Mouse (Mus musculus) splenic B cell, adult 2 months (primary cell): ENCODE results near the gene Syngr2.

ENCODE experiments used
- DNase-seq: peaks from one replicate; pipeline ENCODE4 v3.0.0-alpha.2; 2011; ENCODE audit warnings: low read depth, low spot score
- H3K27me3 ChIP-seq: 2 replicates; pipeline ENCODE4 v1.6.1; 2012; ENCODE audit warnings: mild to moderate bottlenecking, low read length, moderate library complexity, mixed read lengths; ENCODE audit not compliant: control insufficient read depth, poor library complexity, insufficient read depth, severe bottlenecking
- H3K36me3 ChIP-seq: 2 replicates; pipeline ENCODE4 v1.6.1; 2012; ENCODE audit warnings: mild to moderate bottlenecking, low read length, moderate library complexity, mixed read lengths; ENCODE audit not compliant: control insufficient read depth, poor library complexity, insufficient read depth, severe bottlenecking

Syngr2 gene

DNA sequence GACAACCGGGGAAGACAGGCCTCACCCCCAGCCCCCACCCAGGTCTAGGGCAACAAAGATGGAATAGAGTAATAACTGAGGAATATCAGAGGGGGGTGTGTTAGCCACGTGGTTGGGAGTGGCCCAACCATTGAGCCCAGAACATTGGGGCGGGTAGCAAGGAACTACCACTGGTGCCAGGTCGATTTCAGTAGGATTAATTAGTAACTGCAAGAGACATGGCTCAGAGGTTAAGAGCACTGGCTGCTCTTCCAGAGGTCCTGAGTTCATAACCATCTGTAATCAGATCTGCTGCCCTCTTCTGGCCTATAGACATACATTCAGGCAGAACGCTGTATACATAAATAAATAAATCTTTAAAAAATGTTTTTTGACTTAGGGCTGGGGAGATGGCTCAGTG, 37.2 kb downstream of the Syngr2 start:
- no peaks in the 10 kb centered on the region for H3K27me3 ChIP-seq
- peak; percentile 55 for DNase-seq
- H3K36me3 ChIP-seq, result no peaks in the 10 kb centered on the region

DNA sequence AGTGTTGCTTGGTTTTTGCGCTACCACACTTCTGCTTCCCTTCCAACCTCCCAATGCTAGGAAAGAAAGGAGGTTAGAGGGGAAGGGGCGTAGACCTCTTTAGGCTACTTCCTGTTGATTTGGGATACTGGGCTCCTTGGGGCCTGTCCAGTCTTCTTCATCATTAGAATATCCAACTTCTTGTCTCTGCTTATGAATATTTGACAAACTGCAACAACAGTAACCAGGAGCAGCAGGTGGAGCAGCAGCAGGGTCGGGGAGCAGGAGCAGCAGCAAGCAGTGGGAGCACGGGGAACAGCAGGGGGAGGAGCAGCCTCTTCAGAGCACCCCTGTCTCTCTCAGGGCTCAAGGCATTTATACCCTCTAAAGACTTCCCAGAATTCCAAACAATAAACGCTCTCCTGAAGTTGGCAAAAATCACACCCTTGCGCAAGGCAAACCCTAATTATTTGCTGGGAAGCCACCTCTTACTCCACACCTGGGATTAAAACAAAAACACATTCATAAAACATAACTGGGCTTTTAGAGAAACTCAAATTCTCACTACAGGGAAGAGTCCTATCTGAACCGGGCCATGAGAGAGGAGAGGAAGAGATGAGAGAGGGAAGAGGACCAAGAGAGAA, 38.2 kb downstream of the Syngr2 start:
- Histone ChIP-seq H3K27me3 (no peaks in the 10 kb centered on the region), H3K36me3 (no peaks in the 10 kb centered on the region)
- DNase-seq, result no peak

DNA sequence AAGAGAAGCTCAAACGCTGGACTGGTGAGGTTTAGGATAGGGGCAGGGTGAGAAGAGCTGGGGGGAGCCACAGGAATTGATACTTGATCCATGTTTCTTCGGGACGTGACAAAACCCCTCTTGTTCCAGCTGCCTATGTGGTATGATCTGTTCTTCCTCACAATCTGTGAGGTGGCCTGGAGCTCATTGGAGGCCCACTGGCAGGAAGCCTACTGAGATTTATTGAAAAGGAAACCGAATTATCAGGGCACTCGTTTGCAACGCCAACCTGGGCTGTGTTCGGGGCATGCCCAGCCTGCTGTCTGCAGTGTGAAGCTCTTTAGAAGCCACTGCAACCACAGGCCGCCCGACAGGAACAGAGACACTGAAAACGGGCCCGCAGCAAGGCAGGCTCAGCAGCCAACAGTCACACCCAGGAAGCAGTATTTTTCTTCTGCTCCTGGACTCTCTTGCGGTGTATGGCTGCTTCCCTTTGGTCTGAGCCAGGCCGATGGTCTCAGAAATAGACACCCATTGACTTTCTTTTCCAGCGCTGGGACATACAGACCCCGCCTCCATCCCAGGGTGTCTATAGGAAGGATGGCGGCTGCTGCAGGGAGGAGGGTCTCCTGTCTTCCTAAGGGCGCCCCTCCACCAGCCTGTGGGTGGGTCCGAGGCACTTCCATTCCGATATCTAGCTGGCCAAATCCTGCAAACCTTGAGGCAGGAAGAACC, 39.0 kb downstream of the Syngr2 start:
- no peaks in the 10 kb centered on the region for H3K27me3 ChIP-seq
- DNase-seq, result peak; percentile 47
- H3K36me3 ChIP-seq, result no peaks in the 10 kb centered on the region

DNA sequence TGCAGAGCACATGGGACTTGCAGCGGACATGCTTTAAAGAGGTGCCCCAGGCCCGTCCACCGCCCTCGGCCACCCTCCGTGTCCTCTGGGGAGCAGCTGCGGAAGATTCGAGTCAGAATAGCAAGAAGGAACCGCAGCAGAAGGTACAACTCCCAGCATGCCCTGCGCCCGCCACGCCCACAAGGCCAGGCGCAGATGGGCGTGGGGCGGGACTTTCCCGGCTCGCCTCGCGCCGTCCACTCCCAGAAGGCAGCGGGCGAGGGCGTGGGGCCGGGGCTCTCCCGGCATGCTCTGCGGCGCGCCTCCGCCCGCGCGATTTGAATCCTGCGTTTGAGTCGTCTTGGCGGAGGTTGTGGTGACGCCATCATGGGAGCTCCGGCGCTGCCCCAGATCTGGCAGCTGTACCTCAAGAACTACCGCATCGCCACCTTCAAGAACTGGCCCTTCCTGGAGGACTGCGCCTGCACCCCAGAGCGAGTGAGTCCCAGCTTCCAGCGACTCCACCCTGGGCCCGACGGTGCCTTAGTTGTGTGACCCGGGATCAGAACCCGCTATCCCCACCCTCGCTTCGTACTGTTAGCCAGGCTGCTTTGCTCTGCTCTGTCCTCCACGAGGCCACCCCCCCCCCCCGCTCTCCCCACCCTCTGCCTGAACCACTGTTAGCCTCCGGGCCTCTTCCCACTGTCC, 39.7 kb downstream of the Syngr2 start, which contains the start of gene Birc5:
Birc5 (plus strand) TSS at position 267 of the 687 bp plus-strand sequence.
- DNase-seq, result peak; percentile 98
- no peaks in the 10 kb centered on the region for H3K36me3 ChIP-seq
- H3K27me3 ChIP-seq, result no peaks in the 10 kb centered on the region

DNA sequence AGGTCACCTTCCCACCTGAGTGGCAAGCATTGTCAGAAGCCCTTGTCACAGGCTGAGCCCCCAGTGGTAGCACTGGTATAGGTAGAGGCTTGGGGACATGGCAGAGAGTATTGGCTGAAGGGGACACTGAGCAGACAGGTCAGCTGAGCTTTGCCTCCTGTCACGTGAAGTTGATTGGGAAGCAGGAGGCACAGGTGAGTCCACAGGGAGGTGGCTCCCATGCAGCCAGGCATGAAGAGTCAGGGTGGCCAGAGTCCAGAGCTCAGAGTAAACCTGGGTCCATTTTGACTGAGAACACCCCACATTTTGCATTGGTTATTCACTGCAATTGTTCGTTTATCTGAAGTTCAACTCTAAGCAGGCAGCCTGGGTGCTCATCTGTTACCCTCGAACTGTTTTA, 43.4 kb downstream of the Syngr2 start:
- no peak for DNase-seq
- H3K27me3 ChIP-seq, result no peaks in the 10 kb centered on the region

DNA sequence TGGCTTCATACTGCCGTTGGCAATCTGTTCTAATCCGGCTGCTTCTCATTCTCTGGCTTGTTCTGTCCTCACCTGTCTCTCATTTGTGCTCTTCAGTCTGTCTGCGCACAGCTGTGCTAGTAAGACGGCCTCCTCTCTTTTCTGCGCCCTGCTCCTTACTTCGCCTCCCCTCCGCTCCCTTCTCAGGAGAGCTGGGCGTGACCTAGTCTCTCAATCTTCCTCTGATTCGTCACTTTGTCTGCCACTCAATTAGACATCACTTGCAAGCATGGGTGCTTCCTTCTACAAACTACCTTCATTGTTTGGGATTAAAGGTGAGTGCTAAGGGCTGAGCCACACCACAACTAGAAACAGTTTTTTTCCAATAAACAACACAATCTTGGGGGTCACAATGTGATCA, 44.8 kb downstream of the Syngr2 start:
- Histone ChIP-seq H3K36me3 (no peaks in the 10 kb centered on the region), H3K27me3 (no peaks in the 10 kb centered on the region)
- DNase-seq, result no peak

More for the DNA sequence above, 43.4 kb downstream of the Syngr2 start:
- no peaks in the 10 kb centered on the region for H3K36me3 ChIP-seq

DNA sequence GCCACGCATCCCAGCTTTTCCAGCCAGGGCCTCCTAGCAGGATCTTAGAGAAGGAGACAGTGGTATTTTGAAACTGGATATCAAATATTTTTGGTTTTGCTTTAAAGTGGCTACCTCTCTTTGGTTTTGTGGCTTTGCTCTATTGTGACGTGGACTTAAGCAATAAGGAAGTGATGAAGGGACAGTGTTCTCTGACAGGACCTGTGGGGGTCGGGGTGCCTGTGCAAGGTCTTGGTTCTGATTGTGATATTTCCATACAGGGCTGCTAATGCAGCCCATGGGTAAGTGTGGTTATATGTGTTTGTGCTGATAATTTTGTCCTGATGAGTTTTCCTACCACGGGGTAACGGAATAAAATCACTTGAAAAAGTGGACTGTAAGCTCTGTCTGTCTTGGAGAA, 45.9 kb downstream of the Syngr2 start:
- no peaks in the 10 kb centered on the region for H3K27me3 ChIP-seq
- no peaks in the 10 kb centered on the region for H3K36me3 ChIP-seq
- DNase-seq, result no peak

DNA sequence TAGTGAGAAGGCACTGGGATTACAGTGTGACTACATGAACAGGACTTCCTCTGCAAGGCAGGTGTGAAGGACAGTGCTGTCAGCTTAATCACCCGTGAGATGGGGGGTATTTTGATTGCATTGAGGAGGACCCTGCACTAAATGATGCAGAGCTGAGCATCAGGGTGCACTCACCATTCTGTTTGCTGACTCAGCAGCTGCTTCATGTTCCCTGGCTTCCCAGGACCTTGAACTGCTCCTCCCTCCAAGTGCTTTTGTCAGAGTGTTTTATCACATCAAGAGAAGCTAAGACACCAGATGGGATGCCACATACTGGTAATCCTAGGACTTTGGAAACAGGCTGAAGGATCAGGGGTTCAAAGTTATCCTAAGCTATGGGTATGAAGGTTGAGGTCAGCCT, 46.5 kb downstream of the Syngr2 start:
- no peaks in the 10 kb centered on the region for H3K27me3 ChIP-seq
- no peaks in the 10 kb centered on the region for H3K36me3 ChIP-seq
- DNase-seq, result no peak

DNA sequence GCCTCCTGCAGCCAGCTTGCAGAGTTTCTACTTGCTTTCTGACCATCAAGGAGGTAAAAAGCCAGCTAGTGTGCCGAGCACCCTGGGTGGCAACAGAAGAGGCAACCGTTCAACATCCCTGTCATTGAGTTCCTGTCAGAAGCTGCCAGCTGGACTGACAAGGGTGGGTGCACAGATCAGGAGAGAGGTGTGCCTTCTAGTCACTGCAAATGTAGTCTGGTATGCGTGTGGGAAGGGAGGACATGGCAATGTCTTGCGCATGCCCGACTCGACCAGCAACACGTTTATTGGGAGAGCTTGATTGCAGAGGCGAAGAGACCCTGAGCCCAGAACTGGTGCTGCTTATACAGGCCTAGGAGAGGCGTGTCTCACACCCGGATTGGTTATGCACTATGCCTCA, 48.0 kb downstream of the Syngr2 start:
- no peaks in the 10 kb centered on the region for H3K36me3 ChIP-seq
- no peaks in the 10 kb centered on the region for H3K27me3 ChIP-seq
- no peak for DNase-seq

DNA sequence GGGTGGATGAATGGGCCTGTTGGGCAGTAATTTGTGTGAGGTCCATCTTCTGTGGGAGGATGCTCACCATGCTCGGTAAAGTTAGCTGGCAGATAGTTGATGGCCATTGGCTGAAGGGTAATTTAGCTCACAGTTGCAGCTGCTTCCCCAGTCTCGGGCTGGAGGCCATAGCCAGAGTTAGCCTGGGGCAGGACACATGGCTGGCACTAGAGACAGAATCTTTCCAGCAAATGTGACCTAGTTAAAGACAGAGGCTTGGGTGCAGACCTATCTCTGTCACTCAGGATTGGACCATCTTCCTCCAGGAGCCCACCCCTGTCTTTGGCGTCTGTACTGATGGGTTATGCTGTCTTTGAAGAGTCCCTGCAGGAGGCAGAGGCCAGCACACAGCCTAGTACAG, 48.9 kb downstream of the Syngr2 start:
- Histone ChIP-seq H3K36me3 (no peaks in the 10 kb centered on the region), H3K27me3 (no peaks in the 10 kb centered on the region)
- DNase-seq, result no peak

DNA sequence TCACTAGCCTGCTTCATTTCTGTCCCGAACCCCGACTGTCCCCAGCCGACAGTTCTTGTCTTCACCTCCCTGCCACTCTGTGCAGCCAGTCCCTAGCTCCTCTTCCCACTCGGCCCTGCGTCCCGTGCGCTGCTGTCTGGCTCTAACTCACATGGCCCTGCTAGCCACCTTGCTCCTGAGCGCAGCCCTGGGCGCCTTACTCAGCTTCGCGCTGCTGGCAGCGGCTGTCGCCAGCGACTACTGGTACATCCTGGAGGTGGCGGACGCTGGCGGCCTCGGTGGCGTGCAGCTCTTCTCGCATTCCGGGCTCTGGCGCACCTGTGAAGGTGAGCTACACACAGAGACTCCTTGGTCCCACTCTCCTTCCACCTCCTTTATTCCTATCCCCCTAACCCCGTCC, 51.1 kb downstream of the Syngr2 start, which contains the start of gene Tmem235:
Tmem235 (plus strand) TSS at position 152 of the 400 bp plus-strand sequence.
- DNase-seq, result no peak
- no peaks in the 10 kb centered on the region for H3K36me3 ChIP-seq

DNA sequence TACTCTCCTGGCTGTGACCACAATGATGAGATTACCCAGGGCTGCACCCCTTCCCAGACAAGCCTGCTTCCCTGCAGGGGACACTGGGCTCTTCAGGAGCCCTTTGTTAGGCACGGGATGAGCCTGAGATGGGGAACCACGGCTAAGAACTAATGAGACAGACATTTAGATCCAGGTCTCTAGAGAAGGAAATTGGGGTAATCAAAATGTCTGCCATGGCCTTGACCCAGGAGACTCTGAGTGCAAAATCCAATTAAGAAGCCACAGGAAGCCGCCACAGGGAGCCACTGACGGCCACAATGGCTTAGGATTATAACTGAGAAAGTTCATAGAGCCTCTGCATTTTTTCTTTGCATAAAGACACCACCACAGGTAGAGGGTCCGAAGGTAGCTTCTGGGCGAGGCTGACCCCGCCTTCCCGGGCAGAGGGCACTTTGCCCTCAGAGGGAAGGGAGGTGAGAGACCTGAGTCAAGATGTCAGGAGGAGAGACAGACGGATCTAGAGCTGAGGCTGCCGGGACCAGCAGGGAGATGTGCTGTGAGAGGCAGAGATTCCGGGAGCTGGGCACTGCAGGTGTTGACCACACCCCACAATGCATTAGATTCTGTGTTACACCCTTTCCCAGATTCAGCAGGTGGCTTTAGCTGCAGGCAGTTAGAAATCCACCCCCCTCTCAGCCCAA, 53.8 kb downstream of the Syngr2 start:
- Histone ChIP-seq H3K27me3 (no peaks in the 10 kb centered on the region), H3K36me3 (no peaks in the 10 kb centered on the region)
- DNase-seq, result no peak

More for the DNA sequence above, 51.1 kb downstream of the Syngr2 start, which contains the start of gene Tmem235:
- no peaks in the 10 kb centered on the region for H3K27me3 ChIP-seq
